Comparison of ENCODE assay signal across 8 mouse cellular contexts in the genomic region with DNA sequence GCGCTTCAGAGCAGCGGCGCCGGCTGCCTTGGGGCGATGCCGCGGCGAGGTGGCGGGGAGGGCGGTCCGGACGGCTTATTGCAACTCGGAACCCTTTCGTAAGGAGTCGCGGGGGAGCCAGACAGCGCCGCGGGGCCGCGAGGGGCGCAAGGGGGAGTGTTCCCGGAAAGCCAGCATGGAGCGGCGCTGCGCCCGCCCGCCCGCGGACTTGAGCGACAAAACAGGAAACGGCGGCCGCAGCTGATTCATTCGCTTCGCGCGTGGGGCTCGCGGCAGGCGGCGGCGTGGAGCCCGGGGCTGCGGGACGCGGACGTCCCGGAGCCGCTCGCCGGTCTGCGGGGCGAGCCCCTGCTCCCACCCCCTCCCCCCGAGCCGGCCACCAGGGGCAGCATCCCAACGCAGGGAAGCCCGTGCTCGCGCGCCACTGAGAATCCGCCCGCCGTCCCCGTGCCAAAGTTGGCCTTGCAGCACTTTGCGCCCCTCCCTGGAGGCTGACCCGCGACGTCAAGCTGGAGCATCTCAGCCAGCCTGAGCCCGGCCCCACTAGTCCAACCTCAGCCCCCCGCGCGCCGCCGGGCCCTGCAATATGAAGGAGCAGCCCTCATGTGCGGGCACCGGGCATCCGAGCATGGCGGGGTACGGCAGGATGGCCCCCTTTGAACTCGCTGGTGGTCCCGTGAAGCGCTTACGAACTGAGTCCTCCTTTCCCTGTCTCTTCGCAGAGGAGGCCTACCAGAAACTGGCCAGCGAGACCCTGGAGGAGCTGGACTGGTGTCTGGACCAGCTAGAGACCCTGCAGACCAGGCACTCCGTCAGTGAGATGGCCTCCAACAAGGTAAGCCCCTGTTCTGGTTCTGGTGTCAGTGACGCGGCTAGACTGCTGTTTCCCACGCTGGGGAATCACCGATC.
DNase-seq lines count a peak whose midpoint lies in the region; ATAC-seq and TF ChIP-seq lines count a peak whose summit lies in the region.

No protein-coding gene starts in this region.

- H3K9ac ChIP-seq in hindbrain, postnatal 0 days (replicated peaks; ENCODE audit: low read length): peak overlapping the region; percentile 72

- under 1% methylated on average over 63 of the region's 91 CpGs for WGBS in hindbrain, postnatal 0 days

- intact Hi-C loops in left cerebral cortex, postnatal 25 days (cut with DNase I): loop anchor here (5.0 to 10.0 kb wide), 3 partner anchors 66 to 278 kb away; no protein-coding TSS in a partner anchor

- H3K4me3 ChIP-seq in hindbrain, postnatal 0 days (ENCODE audit: low read length): peak overlapping the region; percentile 82

- peak; percentile 60 for DNase-seq in cerebellum, postnatal 36 days
- DNase-seq in gastrocnemius, postnatal 10 days: peak; percentile 80
- DNase-seq in hindbrain, postnatal 0 days (ENCODE audit: low spot score): peak; percentile 84
- DNase-seq in left cerebral cortex, postnatal 25 days (ENCODE audit: low spot score in 2 of 2): peak; percentile 56 to 60
- peak; percentile 64 for DNase-seq in right cerebral cortex, postnatal 14 days
- peak; percentile 70 for DNase-seq in urinary bladder, postnatal 25 days (ENCODE audit: low spot score)

- ATAC-seq in activated CD4-positive, CD25-positive, alpha-beta regulatory T cell, adult 4 months: peak; percentile 45
- ATAC-seq in hindbrain, postnatal 0 days: peak; percentile 85
- peak; percentile 38 for ATAC-seq in megakaryocyte-erythroid progenitor cell, adult 5-6 weeks (replicated peaks; ENCODE audit: low FRiP score, low TSS enrichment, poor library complexity, severe bottlenecking)

- no peaks in the 10 kb centered on the region for H3K36me3 ChIP-seq in hindbrain, postnatal 0 days (ENCODE audit: insufficient read depth, low read length)

- H3K27me3 ChIP-seq in hindbrain, postnatal 0 days (ENCODE audit: insufficient read depth, low read length): no peaks in the 10 kb centered on the region

- no peaks in the 10 kb centered on the region for H3K9me3 ChIP-seq in hindbrain, postnatal 0 days (ENCODE audit: low read length)

- peak overlapping the region; percentile 96 for H3K4me2 ChIP-seq in hindbrain, postnatal 0 days (ENCODE audit: low read depth, low read length)

- peak; percentile 57 for TF ChIP-seq CTCF in hindbrain, postnatal 0 days (IDR thresholded peaks at IDR 0.05; ENCODE audit: low read depth)

- peaks cover 8% of the 10 kb centered on the region; the same call in 1 of the 2 replicates for H3K4me1 ChIP-seq in hindbrain, postnatal 0 days (ENCODE audit: insufficient read depth, low read length)

- peak overlapping the region; percentile 65; the same call in 1 of the 2 replicates for H3K27ac ChIP-seq in hindbrain, postnatal 0 days

Comparison
In these comparisons a context has a peak if more than half of its experiments do, and no peak if none do; other contexts are left out.
1. Peak in every context shown above with its lines: DNase-seq, ATAC-seq, H3K4me3 ChIP-seq and H3K27ac ChIP-seq.